Mouse (Mus musculus) midbrain, embryonic 14.5 days (tissue): ENCODE measurements around the gene Dmwd. TPM values are rescaled to one million over a fixed set of nuclear protein-coding genes. Genes with fewer than 3 reads are reported as not detected.

Source experiments
- ATAC-seq: fragments of 200-750 bp; cut with Nextera tagmentation; 2 replicates; pipeline ENCODE4 v1.8.0; 2017; ENCODE audit warnings: moderate number of reproducible peaks, moderate library complexity; ENCODE audit not compliant: low FRiP score, low TSS enrichment
- DNase-seq: peaks from one replicate; pipeline ENCODE4 v3.0.0-alpha.2; 2015
- H3K27ac ChIP-seq: fragments of 300-500 bp; sonication (generic); replicated peaks from 2 replicates; pipeline ENCODE4 v1.5.1; 2014; ENCODE audit warnings: mild to moderate bottlenecking, low read depth, low read length, moderate library complexity
- H3K27me3 ChIP-seq: fragments of 300-500 bp; sonication (generic); 2 replicates; pipeline ENCODE4 v1.6.1; 2014; ENCODE audit warnings: low read length, control low read depth, mixed read lengths; ENCODE audit not compliant: control insufficient read depth, insufficient read depth
- H3K36me3 ChIP-seq: fragments of 300-500 bp; sonication (generic); 2 replicates; pipeline ENCODE4 v1.6.1; 2014; ENCODE audit warnings: low read length, control low read depth; ENCODE audit not compliant: control insufficient read depth, insufficient read depth
- H3K4me1 ChIP-seq: fragments of 300-500 bp; sonication (generic); 2 replicates; pipeline ENCODE4 v1.6.1; 2014; ENCODE audit warnings: mild to moderate bottlenecking, antibody characterized with exemption, low read length, control low read depth; ENCODE audit not compliant: control insufficient read depth, insufficient read depth
- H3K4me2 ChIP-seq: fragments of 300-500 bp; sonication (generic); 2 replicates; pipeline ENCODE4 v1.6.1; 2014; ENCODE audit warnings: mild to moderate bottlenecking, low read length, moderate library complexity
- H3K4me3 ChIP-seq: fragments of 300-500 bp; sonication (generic); replicated peaks from 2 replicates; pipeline ENCODE4 v1.5.1; 2014; ENCODE audit warnings: low read depth, low read length
- H3K9ac ChIP-seq: fragments of 300-500 bp; sonication (generic); replicated peaks from 2 replicates; pipeline ENCODE4 v1.6.1; 2014; ENCODE audit warnings: mild to moderate bottlenecking, low read length, moderate library complexity
- H3K9me3 ChIP-seq: fragments of 300-500 bp; sonication (generic); 2 replicates; pipeline ENCODE4 v1.6.1; 2016; ENCODE audit warnings: low read length, control low read depth, mixed read lengths; ENCODE audit not compliant: control insufficient read depth
- WGBS: fragments of 180-500 bp; shearing (Covaris S2); extraction: QIAGEN DNeasy Blood & Tissue Kit; methylation state at CpG from one replicate; pipeline ENCODE4 v1.1.7; 2014; 5-methylcytosine and 5-hydroxymethylcytosine counted together
- polyA plus RNA-seq: library from polyadenylated mRNA; unstranded; fragments of >200 nt; fragmentation: Nextera tagmentation; extraction: Ambion mirVana; gene quantifications from 2 replicates; pipeline ENCODE4 v1.2.1, GENCODE M21; 2014

Gene Dmwd
- polyA plus RNA-seq, 1 experiment from 2014 or later: 33.2 TPM

GRCm38 (mm10) chr7:19085495-19085894, 9.5 kb downstream of the Dmwd start:
- ATAC-seq (no peak), DNase-seq (peak; percentile 21)
- H3K9me3 ChIP-seq: no peaks in the 10 kb centered on the region
- no peaks in the 10 kb centered on the region for H3K4me1 ChIP-seq
- WGBS: 14% methylated on average over 6 of the region's 6 CpGs
- no peak overlapping the region for H3K4me2 ChIP-seq
- 0 out of 2 replicates have a peak overlapping the region, but pooled peaks have one; percentile 20 for H3K27ac ChIP-seq
- H3K27me3 ChIP-seq: 0 out of 2 replicates have a peak, but pooled peaks cover under 1% of the 10 kb centered on the region
- H3K9ac ChIP-seq: no peak overlapping the region
- H3K4me3 ChIP-seq: no peak overlapping the region
- peaks cover 73% of the 10 kb centered on the region for H3K36me3 ChIP-seq

GRCm38 (mm10) chr7:19086042-19086441, 10.0 kb downstream of the Dmwd start:
- H3K9ac ChIP-seq: no peak overlapping the region
- peaks cover 73% of the 10 kb centered on the region for H3K36me3 ChIP-seq
- DNase-seq (no peak), ATAC-seq (no peak)
- no peak overlapping the region for H3K27ac ChIP-seq
- no peak overlapping the region for H3K4me2 ChIP-seq
- 0 out of 2 replicates have a peak, but pooled peaks cover 6% of the 10 kb centered on the region for H3K27me3 ChIP-seq
- no peaks in the 10 kb centered on the region for H3K9me3 ChIP-seq
- WGBS: 14% methylated on average over 14 of the region's 14 CpGs
- H3K4me3 ChIP-seq: no peak overlapping the region
- no peaks in the 10 kb centered on the region for H3K4me1 ChIP-seq

- no peak for ATAC-seq
- Histone ChIP-seq H3K9me3 (no peaks in the 10 kb centered on the region), H3K36me3 (peaks cover 72% of the 10 kb centered on the region), H3K9ac (no peak overlapping the region), H3K27ac (no peak overlapping the region), H3K4me2 (no peak overlapping the region), H3K4me1 (no peaks in the 10 kb centered on the region), H3K4me3 (no peak overlapping the region), H3K27me3 (peaks cover 9% of the 10 kb centered on the region; the same call in 1 of the 2 replicates)
- WGBS: 60% methylated on average over 18 of the region's 18 CpGs
- no peak for DNase-seq
These were observed 10.7 kb downstream of the Dmwd start for GRCm38 (mm10) chr7:19086760-19087159.

GRCm38 (mm10) chr7:19088813-19089212, 12.8 kb downstream of the Dmwd start:
- ATAC-seq (no peak), DNase-seq (peak; percentile 80)
- Histone ChIP-seq H3K4me1 (peaks cover 15% of the 10 kb centered on the region), H3K4me2 (no peak overlapping the region), H3K9me3 (no peaks in the 10 kb centered on the region), H3K36me3 (peaks cover 54% of the 10 kb centered on the region), H3K9ac (no peak overlapping the region), H3K27me3 (peaks cover 18% of the 10 kb centered on the region), H3K27ac (no peak overlapping the region), H3K4me3 (no peak overlapping the region)
- WGBS: 38% methylated on average over 10 of the region's 10 CpGs

- no peak overlapping the region for H3K4me2 ChIP-seq
- H3K9me3 ChIP-seq: no peaks in the 10 kb centered on the region
- no peak overlapping the region for H3K9ac ChIP-seq
- H3K27ac ChIP-seq: no peak overlapping the region
- DNase-seq (no peak), ATAC-seq (no peak)
- H3K4me3 ChIP-seq: no peak overlapping the region
- H3K27me3 ChIP-seq: peaks cover 26% of the 10 kb centered on the region
- peaks cover 24% of the 10 kb centered on the region for H3K4me1 ChIP-seq
- WGBS: 26% methylated on average over 17 of the region's 17 CpGs
- peaks cover 47% of the 10 kb centered on the region for H3K36me3 ChIP-seq
These were observed 15.9 kb downstream of the Dmwd start for GRCm38 (mm10) chr7:19091913-19092312.

GRCm38 (mm10) chr7:19092381-19093173, 16.6 kb downstream of the Dmwd start:
- ATAC-seq: peak; percentile 38
- peak; percentile 73 for DNase-seq
- Histone ChIP-seq H3K36me3 (peaks cover 41% of the 10 kb centered on the region), H3K27ac (peak overlapping the region; percentile 28; the same call in 1 of the 2 replicates), H3K9ac (0 out of 2 replicates have a peak overlapping the region, but pooled peaks have one; percentile 12), H3K4me3 (peak overlapping the region; percentile 50; the same call in 1 of the 2 replicates), H3K4me2 (peak overlapping the region; percentile 97), H3K27me3 (peaks cover 26% of the 10 kb centered on the region), H3K9me3 (no peaks in the 10 kb centered on the region), H3K4me1 (peaks cover 24% of the 10 kb centered on the region)
- 4% methylated on average over 38 of the region's 38 CpGs for WGBS

GRCm38 (mm10) chr7:19093174-19093521, 17.1 kb downstream of the Dmwd start:
- peaks cover 24% of the 10 kb centered on the region for H3K4me1 ChIP-seq
- ATAC-seq (peak; percentile 28; the same call in 1 of the 2 replicates), DNase-seq (peak; percentile 74)
- H3K4me2 ChIP-seq: peak overlapping the region; percentile 97
- peaks cover 35% of the 10 kb centered on the region for H3K36me3 ChIP-seq
- under 1% methylated on average over 14 of the region's 15 CpGs for WGBS
- H3K9ac ChIP-seq: no peak overlapping the region
- peak overlapping the region; percentile 50; the same call in 1 of the 2 replicates for H3K4me3 ChIP-seq
- peak overlapping the region; percentile 28; the same call in 1 of the 2 replicates for H3K27ac ChIP-seq
- no peaks in the 10 kb centered on the region for H3K9me3 ChIP-seq
- peaks cover 26% of the 10 kb centered on the region for H3K27me3 ChIP-seq

GRCm38 (mm10) chr7:19093537-19094385, 17.7 kb downstream of the Dmwd start:
- WGBS: under 1% methylated on average over 45 of the region's 45 CpGs
- H3K4me2 ChIP-seq: peak overlapping the region; percentile 97
- DNase-seq (peak; percentile 92), ATAC-seq (peak; percentile 74)
- peaks cover 29% of the 10 kb centered on the region for H3K36me3 ChIP-seq
- peak overlapping the region; percentile 50 for H3K4me3 ChIP-seq
- peak overlapping the region; percentile 54; the same call in 1 of the 2 replicates for H3K9ac ChIP-seq
- no peaks in the 10 kb centered on the region for H3K9me3 ChIP-seq
- peak overlapping the region; percentile 75 for H3K27ac ChIP-seq
- H3K27me3 ChIP-seq: peaks cover 26% of the 10 kb centered on the region
- peaks cover 24% of the 10 kb centered on the region for H3K4me1 ChIP-seq
